Mouse (Mus musculus): ENCODE results near the gene Cmah. TPM values are rescaled to one million over a fixed set of nuclear protein-coding genes. Genes with fewer than 3 reads are reported as not detected.
"Not testable (repeated sequence)": the region's sequence is repeated elsewhere in the genome, so short reads cannot be mapped to it uniquely, and the experiment has no call there.

The Cmah gene
- polyA plus RNA-seq, 1 experiment from 2014 or later = 0.04 TPM

DNA sequence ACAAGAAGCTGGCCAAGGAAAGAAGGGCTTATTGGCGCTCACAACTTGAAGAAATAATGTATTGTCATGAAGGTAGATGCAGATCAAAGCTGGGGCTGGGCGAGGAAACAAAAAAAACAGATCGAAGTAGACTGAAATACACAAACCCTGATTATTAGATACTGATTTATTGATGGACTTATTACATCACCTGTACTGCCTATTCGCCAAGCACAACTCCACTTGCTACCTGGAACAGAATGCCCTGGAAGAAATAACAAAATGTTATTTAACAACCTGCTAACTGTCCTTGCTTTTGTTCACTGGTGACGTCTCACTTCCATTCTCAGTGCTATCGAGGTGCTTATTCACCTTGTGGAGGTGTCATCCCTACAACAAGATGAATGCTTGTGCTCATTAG lies 38.0 kb downstream of the Cmah start:
- Histone ChIP-seq H3K4me2 (ENCODE audit: low read depth, low read length) (no peak overlapping the region), H3K4me3 (ENCODE audit: low read depth, low read length) (no peak overlapping the region), H3K9ac (replicated peaks; ENCODE audit: low read depth, low read length) (no peak overlapping the region), H3K27ac (ENCODE audit: low read depth, low read length) (no peak overlapping the region), H3K9me3 (ENCODE audit: control insufficient read depth, low read length) (no peaks in the 10 kb centered on the region), H3K4me1 (ENCODE audit: control insufficient read depth, insufficient read depth, low read length) (no peaks in the 10 kb centered on the region), H3K36me3 (ENCODE audit: control insufficient read depth, insufficient read depth, low read length) (no peaks in the 10 kb centered on the region), H3K27me3 (ENCODE audit: control insufficient read depth, insufficient read depth, low read length) (no peaks in the 10 kb centered on the region)
- no peak for ATAC-seq (ENCODE audit: low read depth)
- WGBS = 91% methylated on average over 6 of the region's 6 CpGs

DNA sequence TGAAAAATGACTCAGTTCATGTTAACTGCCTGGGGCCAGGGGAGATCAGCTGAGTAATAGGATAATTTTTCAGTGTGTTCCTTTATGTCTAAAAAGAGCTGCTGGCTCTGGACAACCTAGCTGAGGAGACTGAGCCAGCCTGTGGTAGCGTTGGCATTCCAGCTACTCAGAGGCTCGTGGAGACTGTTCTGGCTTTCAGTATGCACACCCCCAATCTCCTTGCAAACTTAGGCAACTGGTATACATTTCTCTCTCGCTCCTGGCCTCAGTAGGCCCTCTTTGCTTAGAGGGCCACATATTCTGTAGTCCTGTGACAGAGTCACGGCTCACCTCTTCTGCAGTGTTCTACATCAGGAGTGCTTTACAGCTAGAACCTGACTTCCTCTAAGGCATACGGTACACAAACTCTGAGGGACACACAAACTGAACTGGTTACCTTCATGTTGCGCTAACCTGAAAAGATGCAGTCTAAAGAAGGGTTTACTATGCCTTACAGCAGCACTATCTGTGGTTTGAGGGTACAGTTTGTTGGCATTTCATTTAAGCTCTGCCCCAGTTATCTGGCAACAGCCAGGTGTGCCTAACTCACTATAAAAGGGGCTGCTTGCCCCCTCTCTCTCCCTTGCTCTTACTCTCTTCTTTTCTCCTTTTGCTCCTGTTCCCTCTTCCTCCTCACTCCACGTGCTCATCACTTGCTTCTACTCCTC lies 45.8 kb downstream of the Cmah start:
- no peak overlapping the region for H3K9ac ChIP-seq (replicated peaks; ENCODE audit: low read depth, low read length)
- H3K4me1 ChIP-seq (ENCODE audit: control insufficient read depth, insufficient read depth, low read length) = no peaks in the 10 kb centered on the region
- H3K9me3 ChIP-seq (ENCODE audit: control insufficient read depth, low read length) = no peaks in the 10 kb centered on the region
- H3K27ac ChIP-seq (ENCODE audit: low read depth, low read length) = no peak overlapping the region
- WGBS = 93% methylated on average over 7 of the region's 7 CpGs
- no peak overlapping the region for H3K4me2 ChIP-seq (ENCODE audit: low read depth, low read length)
- H3K27me3 ChIP-seq (ENCODE audit: control insufficient read depth, insufficient read depth, low read length) = no peaks in the 10 kb centered on the region
- no peaks in the 10 kb centered on the region for H3K36me3 ChIP-seq (ENCODE audit: control insufficient read depth, insufficient read depth, low read length)
- no peak overlapping the region for H3K4me3 ChIP-seq (ENCODE audit: low read depth, low read length)
- no peak for ATAC-seq (ENCODE audit: low read depth)

DNA sequence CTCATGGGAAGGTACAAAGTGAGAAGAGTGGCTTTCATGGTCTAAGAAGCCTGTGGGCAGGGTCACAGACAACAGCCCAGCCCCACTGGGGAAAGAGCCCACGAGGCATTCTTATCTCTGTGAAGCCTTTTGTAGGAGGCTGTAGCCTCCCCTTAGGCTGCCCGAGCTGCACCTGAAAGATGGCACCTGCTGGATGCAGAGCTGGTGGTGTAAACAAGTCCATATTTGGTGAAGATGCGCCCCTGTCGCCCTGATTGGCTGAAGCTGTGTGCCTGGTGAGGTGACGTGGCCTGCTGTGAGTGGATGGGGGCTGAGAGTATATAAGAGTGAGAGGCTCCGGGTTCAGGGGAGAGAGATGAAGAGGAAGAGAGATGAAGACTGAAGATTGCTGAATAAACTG lies 47.4 kb downstream of the Cmah start:
- H3K4me2 ChIP-seq (ENCODE audit: low read depth, low read length); ATAC-seq (ENCODE audit: low read depth); H3K4me1 ChIP-seq (ENCODE audit: control insufficient read depth, insufficient read depth, low read length); H3K27me3 ChIP-seq (ENCODE audit: control insufficient read depth, insufficient read depth, low read length); H3K9ac ChIP-seq (replicated peaks; ENCODE audit: low read depth, low read length); H3K4me3 ChIP-seq (ENCODE audit: low read depth, low read length); H3K9me3 ChIP-seq (ENCODE audit: control insufficient read depth, low read length); H3K27ac ChIP-seq (ENCODE audit: low read depth, low read length); H3K36me3 ChIP-seq (ENCODE audit: control insufficient read depth, insufficient read depth, low read length): not testable (repeated sequence)
- 84% methylated on average over 6 of the region's 6 CpGs for WGBS

DNA sequence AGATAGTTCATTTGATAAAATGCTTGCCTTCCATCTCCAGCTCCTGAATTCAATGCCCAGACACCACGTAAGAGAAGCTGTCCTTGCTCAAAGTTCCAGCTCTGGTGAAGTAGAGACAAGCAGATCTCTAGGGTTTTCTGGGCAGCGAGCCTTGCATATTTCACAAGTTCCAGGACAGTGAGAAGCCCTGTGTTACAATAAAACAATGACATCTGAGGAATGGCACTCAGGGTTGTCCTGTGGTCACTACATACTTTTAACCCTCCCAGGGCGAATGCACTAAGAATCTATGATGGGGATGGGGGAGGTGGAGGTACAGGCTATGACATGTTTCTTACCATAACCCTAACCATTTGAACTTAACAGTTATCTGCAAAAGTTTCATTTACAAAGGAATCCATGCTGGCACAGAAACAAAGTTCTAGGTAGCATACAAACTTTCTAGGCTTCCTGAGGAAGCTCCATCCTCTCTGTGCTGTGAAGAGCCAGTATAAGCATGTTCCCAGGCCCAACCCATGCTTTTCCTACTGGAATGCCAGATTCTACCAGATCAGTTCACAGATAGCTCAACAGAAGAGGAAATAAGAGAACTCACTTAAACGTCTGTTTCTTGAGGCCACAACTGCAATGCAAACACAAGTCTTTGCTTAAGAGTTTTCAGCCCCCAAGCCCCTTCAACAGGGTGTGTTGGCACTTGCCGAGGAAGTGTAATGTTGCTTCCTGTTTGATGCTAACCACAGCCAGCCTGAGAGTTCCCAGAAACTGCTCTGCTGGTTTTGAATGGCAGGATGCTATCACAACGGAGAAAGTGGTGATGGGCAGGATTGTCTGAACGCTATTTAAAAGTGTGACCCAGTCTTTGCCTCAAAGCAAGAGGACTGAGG lies 48.4 kb downstream of the Cmah start:
- H3K27ac ChIP-seq (ENCODE audit: low read depth, low read length) = no peak overlapping the region
- no peak for ATAC-seq (ENCODE audit: low read depth)
- H3K36me3 ChIP-seq (ENCODE audit: control insufficient read depth, insufficient read depth, low read length) = no peaks in the 10 kb centered on the region
- no peak overlapping the region for H3K4me2 ChIP-seq (ENCODE audit: low read depth, low read length)
- H3K27me3 ChIP-seq (ENCODE audit: control insufficient read depth, insufficient read depth, low read length) = no peaks in the 10 kb centered on the region
- WGBS = 83% methylated on average over 7 of the region's 7 CpGs
- H3K4me3 ChIP-seq (ENCODE audit: low read depth, low read length) = no peak overlapping the region
- H3K4me1 ChIP-seq (ENCODE audit: control insufficient read depth, insufficient read depth, low read length) = no peaks in the 10 kb centered on the region
- no peak overlapping the region for H3K9ac ChIP-seq (replicated peaks; ENCODE audit: low read depth, low read length)
- no peaks in the 10 kb centered on the region for H3K9me3 ChIP-seq (ENCODE audit: control insufficient read depth, low read length)

DNA sequence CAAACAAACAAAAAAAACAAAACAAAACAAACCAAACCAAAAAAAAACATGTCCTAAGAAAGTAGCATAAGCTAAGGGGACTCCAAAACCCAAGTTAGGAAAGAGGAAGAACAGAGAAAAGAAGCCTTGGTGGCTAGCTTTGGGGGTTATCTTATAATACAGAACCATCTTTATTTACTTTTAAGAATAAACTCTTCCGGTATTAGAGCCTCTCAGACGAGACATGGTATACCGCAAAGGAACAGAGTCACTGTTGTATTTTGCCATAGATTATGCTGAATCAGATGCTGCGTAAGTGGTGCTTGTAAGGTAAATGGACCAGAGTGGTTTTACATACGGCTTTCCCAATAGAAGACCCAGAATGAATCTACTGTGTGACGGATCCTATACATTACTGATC lies 53.5 kb downstream of the Cmah start:
- Histone ChIP-seq H3K36me3 (ENCODE audit: control insufficient read depth, insufficient read depth, low read length) (no peaks in the 10 kb centered on the region), H3K4me3 (ENCODE audit: low read depth, low read length) (no peak overlapping the region), H3K27me3 (ENCODE audit: control insufficient read depth, insufficient read depth, low read length) (no peaks in the 10 kb centered on the region), H3K9ac (replicated peaks; ENCODE audit: low read depth, low read length) (no peak overlapping the region), H3K4me2 (ENCODE audit: low read depth, low read length) (no peak overlapping the region), H3K4me1 (ENCODE audit: control insufficient read depth, insufficient read depth, low read length) (no peaks in the 10 kb centered on the region), H3K9me3 (ENCODE audit: control insufficient read depth, low read length) (no peaks in the 10 kb centered on the region), H3K27ac (ENCODE audit: low read depth, low read length) (no peak overlapping the region)
- no peak for ATAC-seq (ENCODE audit: low read depth)
- 95% methylated on average over 6 of the region's 6 CpGs for WGBS

DNA sequence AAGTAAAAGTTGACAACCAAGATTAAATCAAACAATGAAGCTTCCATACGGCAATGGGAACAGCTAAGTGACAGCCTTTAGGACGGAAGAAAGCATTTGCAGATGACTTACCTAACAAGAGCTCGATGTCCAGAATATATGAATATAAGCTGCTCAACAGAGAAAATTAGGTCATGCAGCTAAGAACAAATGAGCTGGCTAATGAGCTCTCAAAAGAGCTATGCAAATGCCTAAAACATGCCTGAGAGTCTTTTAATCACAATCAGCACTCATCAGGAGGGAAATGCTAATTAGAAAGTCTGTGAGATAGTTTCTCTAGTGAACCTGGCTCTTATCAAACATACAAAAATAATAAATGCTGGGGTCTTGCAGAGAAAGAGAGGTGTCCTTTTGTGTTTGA lies 56.7 kb downstream of the Cmah start:
- no peaks in the 10 kb centered on the region for H3K4me1 ChIP-seq (ENCODE audit: control insufficient read depth, insufficient read depth, low read length)
- H3K9ac ChIP-seq (replicated peaks; ENCODE audit: low read depth, low read length) = no peak overlapping the region
- no peak overlapping the region for H3K4me2 ChIP-seq (ENCODE audit: low read depth, low read length)
- H3K36me3 ChIP-seq (ENCODE audit: control insufficient read depth, insufficient read depth, low read length) = no peaks in the 10 kb centered on the region
- WGBS = 62% methylated on average over 3 of the region's 3 CpGs
- no peak overlapping the region for H3K4me3 ChIP-seq (ENCODE audit: low read depth, low read length)
- no peak for ATAC-seq (ENCODE audit: low read depth)
- H3K27me3 ChIP-seq (ENCODE audit: control insufficient read depth, insufficient read depth, low read length) = no peaks in the 10 kb centered on the region
- H3K27ac ChIP-seq (ENCODE audit: low read depth, low read length) = no peak overlapping the region
- H3K9me3 ChIP-seq (ENCODE audit: control insufficient read depth, low read length) = no peaks in the 10 kb centered on the region

DNA sequence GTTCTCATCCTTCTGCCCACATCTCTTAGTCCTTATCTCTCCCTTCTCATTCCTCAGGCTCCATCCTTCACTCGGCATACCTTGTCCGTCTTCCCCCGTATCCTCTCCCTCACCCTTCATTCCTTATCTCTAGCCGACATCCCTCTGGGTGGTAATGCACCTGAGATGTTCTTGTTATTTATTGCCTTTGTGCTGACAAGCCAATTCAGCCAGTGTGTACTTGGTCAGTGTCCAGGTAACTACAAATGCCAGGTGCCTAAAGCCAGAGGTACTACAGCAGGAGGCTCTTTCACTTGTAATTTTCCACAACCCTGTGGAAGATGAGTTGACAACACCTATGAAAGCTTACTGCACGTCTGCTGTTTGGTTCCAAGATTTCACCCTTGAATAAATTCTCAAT lies 64.7 kb downstream of the Cmah start:
- H3K4me2 ChIP-seq (ENCODE audit: low read depth, low read length) = no peak overlapping the region
- WGBS = 89% methylated on average over 5 of the region's 5 CpGs
- ATAC-seq (ENCODE audit: low read depth) = no peak
- H3K9ac ChIP-seq (replicated peaks; ENCODE audit: low read depth, low read length) = no peak overlapping the region
- H3K27ac ChIP-seq (ENCODE audit: low read depth, low read length) = no peak overlapping the region
- no peaks in the 10 kb centered on the region for H3K4me1 ChIP-seq (ENCODE audit: control insufficient read depth, insufficient read depth, low read length)
- no peaks in the 10 kb centered on the region for H3K36me3 ChIP-seq (ENCODE audit: control insufficient read depth, insufficient read depth, low read length)
- H3K9me3 ChIP-seq (ENCODE audit: control insufficient read depth, low read length) = no peaks in the 10 kb centered on the region
- H3K4me3 ChIP-seq (ENCODE audit: low read depth, low read length) = no peak overlapping the region
- no peaks in the 10 kb centered on the region for H3K27me3 ChIP-seq (ENCODE audit: control insufficient read depth, insufficient read depth, low read length)

DNA sequence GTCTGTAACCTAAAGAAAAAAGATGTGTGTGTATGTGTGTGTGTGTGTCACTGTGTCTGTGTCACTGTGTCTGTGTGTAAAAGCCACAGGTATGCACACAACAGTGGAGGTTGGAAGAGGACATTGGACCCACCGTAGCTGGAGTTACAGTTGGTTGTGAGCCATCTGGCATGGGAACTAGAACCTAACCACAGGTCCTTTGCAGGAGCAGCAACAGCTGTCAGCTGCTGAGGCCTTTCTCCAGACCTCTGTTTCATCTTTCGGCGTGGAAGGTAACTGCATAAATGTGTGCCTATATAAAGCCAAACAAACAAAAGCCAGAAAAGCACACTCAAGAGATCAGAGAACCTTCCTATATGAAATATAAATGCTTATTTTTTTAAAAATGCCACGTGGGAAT lies 65.5 kb downstream of the Cmah start:
- WGBS = 78% methylated on average over 4 of the region's 4 CpGs
- H3K9me3 ChIP-seq (ENCODE audit: control insufficient read depth, low read length) = no peaks in the 10 kb centered on the region
- H3K9ac ChIP-seq (replicated peaks; ENCODE audit: low read depth, low read length) = no peak overlapping the region
- ATAC-seq (ENCODE audit: low read depth) = no peak
- no peak overlapping the region for H3K4me3 ChIP-seq (ENCODE audit: low read depth, low read length)
- H3K27me3 ChIP-seq (ENCODE audit: control insufficient read depth, insufficient read depth, low read length) = no peaks in the 10 kb centered on the region
- H3K4me1 ChIP-seq (ENCODE audit: control insufficient read depth, insufficient read depth, low read length) = no peaks in the 10 kb centered on the region
- no peaks in the 10 kb centered on the region for H3K36me3 ChIP-seq (ENCODE audit: control insufficient read depth, insufficient read depth, low read length)
- no peak overlapping the region for H3K4me2 ChIP-seq (ENCODE audit: low read depth, low read length)
- no peak overlapping the region for H3K27ac ChIP-seq (ENCODE audit: low read depth, low read length)

DNA sequence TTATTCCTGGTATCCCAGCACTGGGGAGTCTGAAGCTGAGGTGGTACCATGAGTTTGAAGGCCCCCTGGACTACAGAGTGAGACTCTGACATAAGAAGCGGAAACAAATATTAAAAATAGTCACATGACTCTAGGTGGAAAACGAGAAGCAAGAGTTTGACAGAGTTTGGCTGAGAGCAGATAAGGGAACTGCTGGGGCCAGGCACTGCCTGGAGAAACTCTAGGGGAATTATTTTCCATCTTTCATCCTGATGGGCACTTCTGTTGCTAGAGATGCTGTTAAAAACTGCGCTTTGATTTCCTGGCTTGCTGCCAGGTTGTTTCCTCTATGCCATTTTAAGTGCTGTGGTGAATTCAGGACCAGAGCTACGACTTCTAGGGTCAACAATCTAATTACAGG lies 65.9 kb downstream of the Cmah start:
- Histone ChIP-seq H3K4me1 (ENCODE audit: control insufficient read depth, insufficient read depth, low read length) (no peaks in the 10 kb centered on the region), H3K27me3 (ENCODE audit: control insufficient read depth, insufficient read depth, low read length) (no peaks in the 10 kb centered on the region), H3K4me2 (ENCODE audit: low read depth, low read length) (no peak overlapping the region), H3K4me3 (ENCODE audit: low read depth, low read length) (no peak overlapping the region), H3K27ac (ENCODE audit: low read depth, low read length) (no peak overlapping the region), H3K36me3 (ENCODE audit: control insufficient read depth, insufficient read depth, low read length) (no peaks in the 10 kb centered on the region), H3K9me3 (ENCODE audit: control insufficient read depth, low read length) (no peaks in the 10 kb centered on the region), H3K9ac (replicated peaks; ENCODE audit: low read depth, low read length) (no peak overlapping the region)
- ATAC-seq (ENCODE audit: low read depth) = no peak
- 50% methylated on average over 4 of the region's 4 CpGs for WGBS

All from neural tube, embryonic 14.5 days (tissue).